Mouse (Mus musculus): ENCODE data around the gene Mettl7a3.
"Not testable (repeated sequence)": the region's sequence is repeated elsewhere in the genome, so short reads cannot be mapped to it uniquely, and the experiment has no call there.

Gene Mettl7a3

DNA sequence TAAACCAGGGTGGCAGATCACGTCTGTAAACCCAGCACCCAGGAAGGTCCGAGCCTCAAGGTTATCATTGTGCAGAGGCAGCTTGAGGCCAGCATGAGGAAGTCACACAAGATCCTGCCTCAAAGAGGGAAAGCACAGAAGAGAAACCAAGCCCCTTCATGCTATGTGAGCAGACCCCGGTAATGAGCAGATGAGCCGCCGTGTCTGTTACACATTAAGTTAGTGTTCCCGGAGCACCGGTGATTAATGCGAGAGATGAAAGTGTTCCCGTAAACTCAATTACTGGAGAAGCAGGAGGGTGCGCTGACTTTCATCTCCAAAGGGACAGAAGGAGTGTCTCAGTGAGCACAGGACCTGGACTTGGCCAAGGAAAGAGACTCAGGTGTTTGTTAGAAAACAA lies 5.4 kb upstream of the Mettl7a3 start:
- not testable (repeated sequence) for DNase-seq (ENCODE audit: low read depth, low spot score)

DNA sequence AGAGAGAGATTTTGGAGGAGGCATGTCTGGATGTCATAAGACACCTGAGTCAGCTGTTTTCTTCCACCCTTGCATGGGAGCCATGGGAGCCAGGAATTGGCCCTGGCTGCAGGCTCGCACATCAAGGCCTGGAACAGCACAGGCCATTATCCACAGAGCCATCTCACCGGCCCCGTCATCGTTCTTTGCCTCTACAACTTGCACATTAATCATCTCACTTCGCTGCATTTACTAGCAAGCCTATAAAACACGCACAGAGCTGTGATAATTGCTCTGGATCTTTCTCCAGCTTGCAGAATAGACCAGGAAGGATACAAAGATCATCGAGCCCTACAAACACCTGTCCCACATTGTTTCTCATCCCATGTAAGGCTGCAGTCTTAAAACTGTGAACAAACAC lies 4.0 kb upstream of the Mettl7a3 start:
- no peak for DNase-seq (ENCODE audit: low read depth, low spot score)

DNA sequence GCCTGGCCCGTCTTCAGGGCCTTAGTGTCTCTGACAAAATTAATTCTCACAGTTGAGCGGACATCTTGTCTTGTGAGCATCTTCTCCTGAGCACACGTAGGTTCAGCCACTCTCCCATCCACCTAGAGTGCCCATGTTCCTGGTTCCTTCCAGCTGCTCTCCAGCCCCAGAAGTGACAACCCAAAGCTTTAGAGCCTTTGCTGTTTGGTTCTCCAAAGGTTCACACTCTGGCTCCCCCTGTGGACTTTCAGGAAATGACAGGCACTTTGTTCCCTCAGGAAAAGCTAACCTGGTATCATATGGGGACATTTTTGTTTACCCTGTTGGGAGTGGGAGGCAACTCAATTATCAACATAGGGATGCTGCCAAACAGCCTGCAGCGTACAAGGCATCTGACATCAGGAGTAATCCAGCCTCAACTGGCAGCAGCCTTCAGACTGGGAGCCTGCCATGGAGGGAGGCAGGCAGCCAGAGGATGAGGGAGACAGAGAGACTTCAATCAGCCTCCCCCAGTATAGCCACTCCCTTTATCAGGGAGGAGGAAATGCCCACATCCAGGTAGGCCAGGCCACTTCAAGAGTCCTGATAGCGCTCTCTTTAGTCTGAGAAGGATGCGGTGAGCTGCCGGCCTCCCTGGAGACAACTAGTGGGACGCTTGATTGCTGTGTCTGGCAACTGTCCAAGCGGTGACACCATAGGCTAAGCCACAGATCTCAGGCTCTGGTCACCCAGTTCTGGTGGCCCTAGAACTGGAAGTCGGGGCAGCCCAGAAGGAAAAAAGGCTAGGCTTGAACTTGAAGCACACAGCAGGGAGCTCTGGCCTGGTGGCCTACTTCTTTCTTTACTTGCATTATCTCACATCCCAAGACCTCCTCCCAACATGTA lies 2.4 kb upstream of the Mettl7a3 start:
- DNase-seq (ENCODE audit: low read depth, low spot score): not testable (repeated sequence)

DNA sequence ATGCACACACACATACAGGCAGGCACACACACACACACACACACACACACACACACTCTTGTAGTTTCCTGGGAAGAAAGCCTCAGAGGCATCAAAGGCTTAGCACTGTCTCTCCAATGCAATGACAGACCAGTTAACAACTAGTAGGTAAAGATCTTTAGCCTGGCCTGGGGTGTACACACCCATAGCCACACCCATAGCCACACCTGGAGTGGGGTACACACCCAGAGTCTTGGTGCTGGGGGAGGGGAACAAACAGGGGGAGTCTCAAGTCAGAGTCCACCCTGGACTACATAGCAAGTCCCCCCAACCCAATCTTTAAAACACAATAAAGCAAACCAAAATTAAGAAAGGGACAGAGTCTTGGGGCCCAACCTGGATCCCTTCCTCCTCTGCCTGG lies 2.6 kb downstream of the Mettl7a3 start:
- DNase-seq (ENCODE audit: low read depth, low spot score): not testable (repeated sequence)

DNA sequence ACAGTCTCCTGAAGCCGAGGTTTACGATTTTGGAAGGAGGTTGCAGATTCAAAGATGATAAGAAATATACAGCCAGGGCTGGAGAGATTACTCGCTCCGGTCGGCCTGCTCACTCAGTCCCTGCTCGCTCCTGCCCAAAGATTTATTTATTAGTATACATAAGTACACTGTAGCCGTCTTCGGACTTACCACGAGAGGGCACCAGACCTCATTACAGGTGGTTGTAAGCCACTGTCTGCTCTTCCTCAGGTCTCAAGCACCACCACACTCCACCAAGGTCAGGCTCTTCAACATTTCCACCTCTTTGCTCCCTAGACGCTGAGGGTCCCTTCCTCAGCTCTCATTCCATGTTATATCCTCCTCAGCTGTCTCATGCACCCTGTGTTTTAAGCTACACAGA lies 3.1 kb downstream of the Mettl7a3 start:
- DNase-seq (ENCODE audit: low read depth, low spot score): peak; percentile 32

DNA sequence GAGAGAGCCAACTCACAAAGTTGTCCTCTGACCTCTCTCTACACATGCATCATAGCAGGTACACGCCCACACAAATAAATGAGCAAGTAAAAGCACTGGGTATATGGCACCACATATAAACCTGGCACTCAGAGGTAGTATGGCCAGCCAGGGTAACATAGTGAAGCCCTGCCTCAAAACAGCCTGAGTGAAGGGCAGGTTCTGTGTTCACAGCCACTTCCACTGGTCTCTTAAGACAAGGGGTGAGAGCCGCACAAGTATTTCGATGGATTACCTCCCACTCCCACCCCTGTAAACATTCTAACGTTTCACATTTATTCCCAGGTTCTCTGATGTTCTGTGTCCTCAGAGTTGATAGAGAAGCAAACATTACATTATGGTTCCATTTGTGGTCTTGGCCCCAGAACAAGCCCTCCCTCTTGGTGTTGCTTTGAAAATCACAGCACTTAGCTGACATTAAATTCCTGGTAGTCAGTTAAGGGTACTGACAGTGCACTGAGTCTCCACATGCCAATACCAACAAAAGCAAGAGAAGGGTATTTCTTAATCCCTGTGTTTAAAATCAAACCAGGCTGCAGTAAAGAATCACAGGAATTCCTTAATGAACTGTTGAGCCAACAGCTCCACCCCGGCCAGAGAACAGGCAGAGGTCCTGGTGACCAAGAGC lies 6.7 kb downstream of the Mettl7a3 start:
- not testable (repeated sequence) for DNase-seq (ENCODE audit: low read depth, low spot score)

DNA sequence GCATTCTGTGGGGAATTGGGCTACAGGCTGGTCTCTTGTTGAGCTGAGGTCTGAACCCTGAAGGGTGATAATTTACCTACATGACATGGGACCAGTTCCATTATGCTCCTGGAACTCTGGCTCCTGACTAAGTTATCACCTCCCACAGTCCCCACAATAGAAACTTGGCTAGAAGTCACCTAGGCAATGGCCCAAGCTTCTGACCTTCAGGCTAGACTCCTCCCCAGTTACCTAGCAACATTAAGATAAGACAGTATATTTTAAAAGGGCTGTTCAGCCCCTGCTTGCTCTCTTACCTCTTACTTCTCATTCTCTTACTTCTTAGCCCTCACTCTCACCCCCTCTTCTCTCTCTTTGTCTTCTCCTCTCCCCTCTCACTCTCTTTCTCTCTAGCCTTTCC lies 10.8 kb downstream of the Mettl7a3 start:
- no peak for DNase-seq (ENCODE audit: low read depth, low spot score)

DNA sequence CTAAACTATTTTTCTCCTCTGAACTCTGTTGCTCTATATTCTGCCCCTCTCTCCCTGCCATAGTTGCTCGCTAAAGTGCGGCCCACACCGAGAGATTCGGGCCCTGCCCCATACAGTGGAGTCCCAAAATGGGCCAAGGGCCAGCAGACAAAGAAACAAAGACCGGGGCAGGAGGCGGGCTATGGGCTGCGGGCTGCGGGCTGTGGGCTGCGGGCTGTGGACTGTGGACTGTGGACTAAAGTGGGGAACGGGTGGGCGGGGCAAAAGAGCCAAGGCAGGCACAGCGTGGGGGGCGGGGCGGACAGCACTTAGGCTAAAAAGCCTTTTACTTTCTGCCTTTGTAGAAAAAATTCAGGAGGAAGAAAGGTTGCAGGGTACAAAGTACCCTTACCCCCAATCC lies 12.0 kb downstream of the Mettl7a3 start:
- no peak for DNase-seq (ENCODE audit: low read depth, low spot score)

DNA sequence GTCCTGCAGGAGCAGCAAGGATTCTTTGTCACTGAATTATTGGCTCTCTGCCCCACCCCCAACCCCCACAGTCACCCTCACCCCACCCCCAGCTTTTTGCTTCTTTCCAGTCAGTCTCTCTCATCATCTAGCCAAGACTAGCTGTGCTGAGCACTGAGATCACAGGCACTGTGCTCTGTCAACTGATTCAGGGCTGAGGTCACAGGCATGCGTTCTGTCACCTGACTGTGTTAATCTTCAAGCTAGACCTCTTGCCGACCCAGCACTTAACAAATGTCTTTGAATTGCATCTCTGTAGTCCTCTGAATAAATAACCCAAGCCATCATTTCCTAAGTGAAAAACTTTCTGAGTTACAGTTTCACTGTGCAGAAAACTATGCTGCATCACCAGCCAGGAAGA lies 14.8 kb downstream of the Mettl7a3 start:
- DNase-seq (ENCODE audit: low read depth, low spot score): no peak

DNA sequence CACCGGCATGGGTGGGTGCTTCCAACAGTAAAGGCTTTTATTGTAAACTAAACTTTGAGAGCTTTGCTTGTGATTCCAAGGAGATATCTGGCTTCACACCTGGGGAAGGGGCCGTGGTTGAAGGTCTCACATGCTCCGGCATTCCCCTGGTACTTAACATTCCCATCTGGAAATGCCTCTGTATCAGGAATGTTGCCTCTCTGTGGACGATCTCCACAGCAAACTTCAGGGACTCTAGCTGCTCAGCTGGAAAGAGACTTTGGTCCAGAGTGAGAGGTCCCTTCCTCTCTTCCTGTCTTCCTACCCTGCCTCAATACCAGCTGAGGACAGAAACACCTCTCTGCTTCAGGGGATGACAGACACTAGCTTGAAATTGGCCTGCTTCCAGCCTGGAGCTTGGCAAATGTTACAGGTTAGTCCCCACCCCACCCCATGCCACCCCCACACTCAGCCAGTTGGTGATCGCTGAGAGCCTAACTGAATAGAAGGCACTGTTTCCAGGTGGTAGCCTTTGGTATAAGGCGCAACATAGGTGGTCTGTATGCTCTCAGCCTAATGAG lies 16.9 kb downstream of the Mettl7a3 start:
- no peak for DNase-seq (ENCODE audit: low read depth, low spot score)

DNA sequence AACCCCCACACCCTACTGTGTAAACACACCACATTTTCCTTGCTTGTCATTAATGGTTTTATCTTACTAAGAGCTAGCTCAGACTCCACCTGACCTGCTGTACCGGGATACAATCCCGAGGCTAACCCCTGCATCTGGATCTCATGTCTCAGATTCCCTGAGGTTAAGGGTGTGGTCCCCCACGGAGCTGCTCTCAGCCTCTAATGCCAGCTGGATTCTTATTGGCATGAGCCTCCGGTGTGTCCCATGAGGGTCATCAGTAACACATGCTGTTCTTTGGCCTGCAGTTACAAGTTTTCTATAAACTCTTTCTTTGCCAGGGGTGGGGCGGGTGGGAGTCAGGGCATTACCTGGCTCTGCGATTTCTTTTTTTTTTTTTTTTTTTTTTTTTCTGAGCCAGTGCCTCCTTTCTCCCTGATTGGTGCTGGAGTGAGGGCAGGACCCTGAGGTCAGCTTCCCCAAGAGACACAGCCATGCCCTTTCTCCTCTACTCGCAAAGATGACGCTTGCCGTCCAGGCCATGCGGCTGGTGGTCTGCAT lies 18.1 kb downstream of the Mettl7a3 start, which contains the start of the genes Methig1 and Mettl7a2:
TSS of gene Methig1 (plus strand) at position 439 of the 540 bp plus-strand sequence.
TSS of gene Mettl7a2 (plus strand) at position 490 of the 540 bp plus-strand sequence.
- DNase-seq (ENCODE audit: low read depth, low spot score): no peak

DNA sequence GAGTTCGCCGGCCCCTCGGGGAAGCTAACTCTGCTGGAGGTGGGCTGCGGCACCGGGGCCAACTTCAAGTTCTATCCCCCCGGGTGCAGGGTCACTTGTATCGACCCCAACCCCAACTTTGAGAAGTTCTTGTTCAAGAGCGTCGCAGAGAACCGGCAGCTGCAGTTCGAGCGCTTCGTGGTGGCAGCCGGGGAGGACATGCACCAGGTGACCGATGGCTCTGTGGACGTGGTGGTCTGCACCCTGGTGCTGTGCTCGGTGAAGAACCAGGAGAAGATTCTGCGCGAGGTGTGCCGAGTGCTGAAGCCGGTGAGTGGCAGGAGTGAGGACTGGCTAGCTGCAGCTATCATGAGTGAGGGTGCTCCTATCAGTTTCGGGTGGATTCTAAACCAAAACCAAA lies 18.7 kb downstream of the Mettl7a3 start:
- not testable (repeated sequence) for DNase-seq (ENCODE audit: low read depth, low spot score)

DNA sequence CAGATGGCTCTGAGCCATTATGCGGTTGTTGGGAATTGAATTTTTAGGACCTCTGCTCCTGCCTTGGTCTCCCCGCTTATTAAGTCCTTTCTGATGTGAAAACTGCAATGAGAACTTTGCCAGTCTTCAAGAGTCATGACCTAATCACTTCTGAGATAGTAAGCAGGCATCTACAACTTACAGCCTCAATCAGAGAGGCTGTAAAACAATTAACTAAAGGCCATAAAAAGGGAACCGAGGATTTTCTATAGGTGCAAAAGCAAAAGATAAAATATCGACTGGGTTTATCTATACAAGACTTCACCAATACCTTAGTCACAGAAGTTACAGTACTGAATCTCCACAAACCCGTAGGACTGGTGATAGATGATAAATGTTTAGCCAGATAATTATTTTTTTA lies 21.1 kb downstream of the Mettl7a3 start:
- DNase-seq (ENCODE audit: low read depth, low spot score): no peak

DNA sequence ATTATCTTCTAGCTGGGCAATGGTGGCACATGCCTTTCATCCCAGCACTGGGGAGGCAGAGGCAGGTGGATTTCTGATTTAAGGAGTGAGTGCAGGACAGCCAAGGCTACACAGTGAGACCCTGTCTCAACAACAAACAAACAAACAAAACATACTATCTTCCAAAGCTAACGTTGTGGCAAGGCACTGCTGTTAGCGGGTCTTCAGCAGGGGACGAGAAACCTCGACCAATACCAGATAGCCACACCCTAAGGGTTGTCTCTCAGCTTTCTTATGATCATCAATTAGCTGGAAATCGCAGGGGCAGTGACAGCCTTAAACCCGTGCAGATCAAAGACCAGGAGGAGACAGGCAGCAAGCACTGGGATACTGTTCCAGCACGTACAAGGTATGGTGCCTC lies 29.5 kb downstream of the Mettl7a3 start, which contains the start of gene Higd1c:
TSS of gene Higd1c (plus strand) at position 301 of the 400 bp plus-strand sequence.
- no peak for DNase-seq (ENCODE audit: low read depth, low spot score)

DNA sequence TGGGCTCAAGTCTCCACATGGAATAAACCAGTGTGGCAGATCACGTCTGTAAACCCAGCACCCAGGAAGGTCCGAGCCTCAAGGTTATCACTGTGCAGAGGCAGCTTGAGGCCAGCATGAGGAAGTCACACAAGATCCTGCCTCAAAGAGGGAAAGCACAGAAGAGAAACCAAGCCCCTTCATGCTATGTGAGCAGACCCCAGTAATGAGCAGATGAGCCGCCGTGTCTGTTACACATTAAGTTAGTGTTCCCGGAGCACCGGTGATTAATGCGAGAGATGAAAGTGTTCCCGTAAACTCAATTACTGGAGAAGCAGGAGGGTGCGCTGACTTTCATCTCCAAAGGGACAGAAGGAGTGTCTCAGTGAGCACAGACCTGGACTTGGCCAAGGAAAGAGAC lies 31.2 kb downstream of the Mettl7a3 start:
- not testable (repeated sequence) for DNase-seq (ENCODE audit: low read depth, low spot score)

DNA sequence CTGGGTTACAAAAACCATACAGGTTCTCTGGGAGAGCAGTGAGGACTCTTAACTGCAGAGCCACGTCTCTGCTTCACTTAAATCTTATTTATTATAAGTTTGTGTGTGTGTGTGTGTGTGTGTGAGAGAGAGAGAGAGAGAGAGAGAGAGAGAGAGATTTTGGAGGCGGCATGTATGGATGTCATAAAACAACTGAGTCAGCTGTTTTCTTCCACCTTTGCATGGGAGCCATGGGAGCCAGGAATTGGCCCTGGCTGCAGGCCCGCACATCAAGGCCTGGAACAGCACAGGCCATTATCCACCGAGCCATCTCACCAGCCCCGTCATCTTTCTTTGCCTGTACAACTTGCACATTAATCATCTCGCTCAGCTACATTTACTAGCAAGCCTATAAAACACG lies 32.4 kb downstream of the Mettl7a3 start:
- no peak for DNase-seq (ENCODE audit: low read depth, low spot score)

DNA sequence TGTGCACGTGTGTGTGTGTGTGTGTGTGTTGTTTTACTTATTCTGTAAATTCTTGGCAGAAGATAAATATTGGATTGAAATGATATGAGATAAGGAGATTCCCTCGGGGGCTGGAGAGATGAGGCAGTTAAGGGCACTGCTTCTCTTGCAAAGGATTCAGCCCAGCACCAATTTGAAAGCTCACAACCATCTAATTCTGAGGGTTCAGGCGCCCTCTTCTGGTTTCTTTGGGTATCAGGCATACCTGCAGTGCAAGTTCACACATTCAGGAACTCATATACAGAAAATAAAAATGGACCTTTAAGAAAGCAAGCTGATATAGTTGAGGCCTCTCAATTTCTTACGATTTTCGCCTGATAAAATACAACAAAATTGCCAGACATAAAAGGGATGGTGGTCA lies 40.3 kb downstream of the Mettl7a3 start:
- DNase-seq (ENCODE audit: low read depth, low spot score): peak; percentile 59

DNA sequence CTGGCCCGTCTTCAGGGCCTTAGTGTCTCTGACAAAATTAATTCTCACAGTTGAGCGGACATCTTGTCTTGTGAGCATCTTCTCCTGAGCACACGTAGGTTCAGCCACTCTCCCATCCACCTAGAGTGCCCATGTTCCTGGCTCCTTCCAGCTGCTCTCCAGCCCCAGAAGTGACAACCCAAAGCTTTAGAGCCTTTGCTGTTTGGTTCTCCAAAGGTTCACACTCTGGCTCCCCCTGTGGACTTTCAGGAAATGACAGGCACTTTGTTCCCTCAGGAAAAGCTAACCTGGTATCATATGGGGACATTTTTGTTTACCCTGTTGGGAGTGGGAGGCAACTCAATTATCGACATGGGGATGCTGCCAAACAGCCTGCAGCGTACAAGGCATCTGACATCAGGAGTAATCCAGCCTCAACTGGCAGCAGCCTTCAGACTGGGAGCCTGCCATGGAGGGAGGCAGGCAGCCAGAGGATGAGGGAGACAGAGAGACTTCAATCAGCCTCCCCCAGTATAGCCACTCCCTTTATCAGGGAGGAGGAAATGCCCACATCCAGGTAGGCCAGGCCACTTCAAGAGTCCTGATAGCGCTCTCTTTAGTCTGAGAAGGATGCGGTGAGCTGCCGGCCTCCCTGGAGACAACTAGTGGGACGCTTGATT lies 43.2 kb downstream of the Mettl7a3 start:
- DNase-seq (ENCODE audit: low read depth, low spot score): not testable (repeated sequence)

DNA sequence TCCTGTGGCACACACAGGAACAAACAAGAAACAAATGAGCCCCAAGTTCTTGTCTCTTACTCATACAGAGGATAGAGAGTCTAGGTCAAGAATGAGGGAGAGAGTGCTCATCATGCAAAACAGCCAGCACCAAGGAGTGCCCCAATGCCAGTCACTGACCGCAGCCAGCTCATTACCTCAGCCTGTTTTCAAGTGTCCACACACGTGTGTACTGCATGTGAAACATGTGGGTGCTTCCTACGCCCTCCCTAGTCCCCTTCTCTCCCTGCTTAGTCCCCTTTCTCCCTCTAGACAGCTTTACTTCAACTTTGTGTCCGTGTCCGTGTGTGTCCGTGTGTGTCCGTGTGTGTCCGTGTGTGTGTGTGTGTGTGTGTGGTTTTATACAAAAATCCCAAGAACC lies 44.9 kb downstream of the Mettl7a3 start:
- DNase-seq (ENCODE audit: low read depth, low spot score): no peak

DNA sequence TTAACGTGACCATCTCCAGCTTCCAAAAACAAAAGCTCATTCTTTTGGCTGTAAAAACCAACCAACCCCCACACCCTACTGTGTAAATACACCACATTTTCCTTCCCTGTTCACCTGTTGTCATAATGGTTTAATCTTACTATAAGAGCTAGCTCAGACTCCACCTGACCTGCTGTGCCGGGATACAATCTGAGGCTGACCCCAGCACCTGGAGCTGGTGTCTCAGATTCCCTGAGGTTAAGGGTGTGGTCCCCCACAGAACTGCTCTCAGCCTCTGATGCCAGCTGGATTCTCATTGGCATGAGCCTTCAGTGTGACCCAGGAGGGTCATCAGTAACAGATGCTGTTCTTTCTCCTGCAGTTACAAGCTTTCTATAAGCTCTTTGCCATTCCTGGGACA lies 45.4 kb downstream of the Mettl7a3 start:
- no peak for DNase-seq (ENCODE audit: low read depth, low spot score)

DNA sequence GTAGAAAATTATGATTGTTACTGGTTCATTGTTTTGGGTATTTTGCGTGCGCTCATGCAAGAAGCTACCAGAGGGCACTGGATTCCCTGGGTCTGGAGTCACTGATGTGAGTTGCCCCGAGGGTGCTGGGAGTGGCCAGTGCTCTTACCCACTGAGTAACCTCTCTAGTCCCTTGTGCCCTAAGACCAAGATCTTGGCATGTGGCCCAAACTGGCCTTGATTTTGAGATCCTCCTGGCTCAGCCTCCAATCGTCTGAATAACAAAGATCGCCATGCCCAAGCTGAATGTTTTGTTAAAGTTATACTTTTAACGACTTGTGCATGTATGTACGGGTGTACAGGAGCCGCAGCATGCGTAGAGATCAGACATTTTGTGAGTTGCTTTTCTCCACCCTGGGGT lies 51.0 kb downstream of the Mettl7a3 start:
- DNase-seq (ENCODE audit: low read depth, low spot score): no peak

All from forelimb bud, embryonic 11.5 days (tissue).